Mouse (Mus musculus) hindbrain, embryonic 13.5 days (tissue): Measurements from ENCODE around the gene Ccdc13. TPM values are rescaled to one million over a fixed set of nuclear protein-coding genes. Genes with fewer than 3 reads are reported as not detected.

Experiments
- ATAC-seq: fragments of 200-750 bp; cut with Nextera tagmentation; 2 replicates; pipeline ENCODE4 v1.8.0; 2017; ENCODE audit warnings: moderate TSS enrichment; ENCODE audit not compliant: low FRiP score
- H3K27ac ChIP-seq: fragments of 300-500 bp; sonication (generic); 2 replicates; pipeline ENCODE4 v1.5.1; 2015; ENCODE audit warnings: inconsistent platforms, mild to moderate bottlenecking, moderate library complexity
- H3K27me3 ChIP-seq: fragments of 300-500 bp; sonication (generic); 2 replicates; pipeline ENCODE4 v1.6.1; 2015; ENCODE audit warnings: mild to moderate bottlenecking, inconsistent platforms
- H3K36me3 ChIP-seq: fragments of 300-500 bp; sonication (generic); 2 replicates; pipeline ENCODE4 v1.6.1; 2015; ENCODE audit warnings: mild to moderate bottlenecking, inconsistent platforms
- H3K4me1 ChIP-seq: fragments of 300-500 bp; sonication (generic); replicated peaks from 2 replicates; pipeline ENCODE4 v1.6.1; 2015; ENCODE audit warnings: inconsistent platforms
- H3K4me2 ChIP-seq: fragments of 300-500 bp; sonication (generic); 2 replicates; pipeline ENCODE4 v1.6.1; 2015; ENCODE audit warnings: inconsistent platforms, mild to moderate bottlenecking, moderate library complexity
- H3K4me3 ChIP-seq: fragments of 300-500 bp; sonication (generic); 2 replicates; pipeline ENCODE4 v1.5.1; 2015; ENCODE audit warnings: mild to moderate bottlenecking, inconsistent platforms
- H3K9ac ChIP-seq: fragments of 300-500 bp; sonication (generic); 2 replicates; pipeline ENCODE4 v1.6.1; 2015; ENCODE audit warnings: mild to moderate bottlenecking, inconsistent platforms
- H3K9me3 ChIP-seq: fragments of 300-500 bp; sonication (generic); 2 replicates; pipeline ENCODE4 v1.6.1; 2016; ENCODE audit warnings: inconsistent platforms
- WGBS: fragments of 180-500 bp; shearing (Covaris S2); methylation state at CpG from one replicate; pipeline ENCODE4 v1.1.7; 2015; 5-methylcytosine and 5-hydroxymethylcytosine counted together
- polyA plus RNA-seq: library from polyadenylated mRNA; unstranded; fragments of >200 nt; fragmentation: Nextera tagmentation; extraction: Ambion mirVana; gene quantifications from 2 replicates; pipeline ENCODE4 v1.2.1, GENCODE M21; 2015

Gene Ccdc13
- 3.2 and 3.7 TPM in 2 replicates for polyA plus RNA-seq

- H3K27ac ChIP-seq: no peak within 1 kb of the TSS
- H3K27me3 ChIP-seq: 0 out of 2 replicates have a peak, but pooled peaks cover 5% of the 10 kb centered on the region
- peaks cover 10% of the 10 kb centered on the region for H3K4me1 ChIP-seq
- H3K36me3 ChIP-seq: no peaks in the 10 kb centered on the region
- ATAC-seq: peak; percentile 90
- H3K9me3 ChIP-seq: no peaks in the 10 kb centered on the region; the same call in 1 of the 2 replicates
- H3K4me3 ChIP-seq: peak within 1 kb of the TSS; percentile 53
- peak within 1 kb of the TSS; percentile 72 for H3K9ac ChIP-seq
- peak within 1 kb of the TSS; percentile 65 for H3K4me2 ChIP-seq
- WGBS: 3% methylated on average over 61 of the region's 61 CpGs
Observed at GRCm38 (mm10) chr9:121838829-121839621, at the start of gene Ccdc13. Gene Ccdc13 (minus strand): TSS chr9:121839461.

GRCm38 (mm10) chr9:121882015-121882457, 42.8 kb upstream of the Ccdc13 start:
- 84% methylated on average over 7 of the region's 7 CpGs for WGBS
- H3K27ac ChIP-seq: no peak overlapping the region

GRCm38 (mm10) chr9:121881301-121881700, 42.0 kb upstream of the Ccdc13 start:
- H3K27me3 ChIP-seq: no peaks in the 10 kb centered on the region
- H3K9me3 ChIP-seq: no peaks in the 10 kb centered on the region
- no peaks in the 10 kb centered on the region for H3K36me3 ChIP-seq
- H3K27ac ChIP-seq: no peak overlapping the region
- no peak overlapping the region for H3K4me3 ChIP-seq
- H3K9ac ChIP-seq: no peak overlapping the region
- WGBS: 80% methylated on average over 6 of the region's 6 CpGs
- no peak for ATAC-seq
- 0 out of 2 replicates have a peak, but pooled peaks cover 3% of the 10 kb centered on the region for H3K4me1 ChIP-seq
- H3K4me2 ChIP-seq: 0 out of 2 replicates have a peak overlapping the region, but pooled peaks have one; percentile 16

More at GRCm38 (mm10) chr9:121882015-121882457, 42.8 kb upstream of the Ccdc13 start:
- H3K4me2 ChIP-seq: no peak overlapping the region
- no peak overlapping the region for H3K4me3 ChIP-seq
- H3K27me3 ChIP-seq: no peaks in the 10 kb centered on the region
- H3K36me3 ChIP-seq: no peaks in the 10 kb centered on the region
- H3K9ac ChIP-seq: no peak overlapping the region
- 0 out of 2 replicates have a peak, but pooled peaks cover 3% of the 10 kb centered on the region for H3K4me1 ChIP-seq
- no peak for ATAC-seq
- no peaks in the 10 kb centered on the region for H3K9me3 ChIP-seq

- 25% methylated on average over 14 of the region's 14 CpGs for WGBS
- 0 out of 2 replicates have a peak, but pooled peaks cover 3% of the 10 kb centered on the region for H3K4me1 ChIP-seq
- no peak overlapping the region for H3K4me3 ChIP-seq
- no peaks in the 10 kb centered on the region for H3K9me3 ChIP-seq
- no peak overlapping the region for H3K27ac ChIP-seq
- no peak overlapping the region for H3K9ac ChIP-seq
- 0 out of 2 replicates have a peak overlapping the region, but pooled peaks have one; percentile 16 for H3K4me2 ChIP-seq
- no peaks in the 10 kb centered on the region for H3K36me3 ChIP-seq
- no peaks in the 10 kb centered on the region for H3K27me3 ChIP-seq
- no peak for ATAC-seq
Observed at GRCm38 (mm10) chr9:121880840-121881239, 41.6 kb upstream of the Ccdc13 start.

GRCm38 (mm10) chr9:121877052-121877740, 37.9 kb upstream of the Ccdc13 start:
- 0 out of 2 replicates have a peak, but pooled peaks cover 3% of the 10 kb centered on the region for H3K4me1 ChIP-seq
- no peak for ATAC-seq
- no peak overlapping the region for H3K4me3 ChIP-seq
- peak overlapping the region; percentile 35; the same call in 1 of the 2 replicates for H3K9ac ChIP-seq
- H3K4me2 ChIP-seq: no peak overlapping the region
- no peaks in the 10 kb centered on the region for H3K36me3 ChIP-seq
- no peak overlapping the region for H3K27ac ChIP-seq
- no peaks in the 10 kb centered on the region for H3K9me3 ChIP-seq
- WGBS: 18% methylated on average over 3 of the region's 3 CpGs
- 0 out of 2 replicates have a peak, but pooled peaks cover 3% of the 10 kb centered on the region for H3K27me3 ChIP-seq

GRCm38 (mm10) chr9:121873578-121873977, 34.3 kb upstream of the Ccdc13 start:
- H3K4me1 ChIP-seq: peaks cover 16% of the 10 kb centered on the region
- no peak overlapping the region for H3K27ac ChIP-seq
- H3K27me3 ChIP-seq: 0 out of 2 replicates have a peak, but pooled peaks cover 3% of the 10 kb centered on the region
- no peaks in the 10 kb centered on the region for H3K9me3 ChIP-seq
- H3K4me2 ChIP-seq: no peak overlapping the region
- no peak for ATAC-seq
- H3K9ac ChIP-seq: no peak overlapping the region
- H3K4me3 ChIP-seq: no peak overlapping the region
- no peaks in the 10 kb centered on the region for H3K36me3 ChIP-seq

GRCm38 (mm10) chr9:121872062-121872683, 32.9 kb upstream of the Ccdc13 start:
- Histone ChIP-seq H3K9ac (no peak overlapping the region), H3K36me3 (no peaks in the 10 kb centered on the region), H3K4me2 (no peak overlapping the region), H3K27me3 (0 out of 2 replicates have a peak, but pooled peaks cover 3% of the 10 kb centered on the region), H3K9me3 (no peaks in the 10 kb centered on the region), H3K4me1 (peaks cover 16% of the 10 kb centered on the region), H3K27ac (no peak overlapping the region), H3K4me3 (no peak overlapping the region)
- ATAC-seq: no peak
- WGBS: 89% methylated on average over 2 of the region's 2 CpGs

GRCm38 (mm10) chr9:121869973-121870515, 30.8 kb upstream of the Ccdc13 start:
- Histone ChIP-seq H3K4me1 (peaks cover 22% of the 10 kb centered on the region), H3K4me3 (no peak overlapping the region), H3K36me3 (no peaks in the 10 kb centered on the region), H3K27me3 (0 out of 2 replicates have a peak, but pooled peaks cover 3% of the 10 kb centered on the region), H3K9me3 (no peaks in the 10 kb centered on the region), H3K27ac (peak overlapping the region; percentile 45; the same call in 1 of the 2 replicates), H3K9ac (no peak overlapping the region), H3K4me2 (no peak overlapping the region)
- 49% methylated on average over 4 of the region's 4 CpGs for WGBS
- ATAC-seq: no peak

GRCm38 (mm10) chr9:121869432-121869831, 30.2 kb upstream of the Ccdc13 start:
- Histone ChIP-seq H3K4me1 (peaks cover 22% of the 10 kb centered on the region), H3K9ac (no peak overlapping the region), H3K27me3 (0 out of 2 replicates have a peak, but pooled peaks cover 3% of the 10 kb centered on the region), H3K27ac (0 out of 2 replicates have a peak overlapping the region, but pooled peaks have one; percentile 45), H3K9me3 (no peaks in the 10 kb centered on the region), H3K4me3 (no peak overlapping the region), H3K4me2 (no peak overlapping the region), H3K36me3 (no peaks in the 10 kb centered on the region)
- ATAC-seq: no peak
- 87% methylated on average over 5 of the region's 5 CpGs for WGBS

- no peaks in the 10 kb centered on the region for H3K36me3 ChIP-seq
- H3K27me3 ChIP-seq: no peaks in the 10 kb centered on the region
- no peak overlapping the region for H3K27ac ChIP-seq
- H3K4me1 ChIP-seq: peaks cover 22% of the 10 kb centered on the region
- no peak overlapping the region for H3K4me2 ChIP-seq
- no peak for ATAC-seq
- no peaks in the 10 kb centered on the region for H3K9me3 ChIP-seq
- H3K9ac ChIP-seq: no peak overlapping the region
- 88% methylated on average over 6 of the region's 6 CpGs for WGBS
- no peak overlapping the region for H3K4me3 ChIP-seq
Observed at GRCm38 (mm10) chr9:121868236-121868635, 29.0 kb upstream of the Ccdc13 start.

- no peak overlapping the region for H3K4me2 ChIP-seq
- H3K27me3 ChIP-seq: no peaks in the 10 kb centered on the region
- 92% methylated on average over 6 of the region's 6 CpGs for WGBS
- no peaks in the 10 kb centered on the region for H3K9me3 ChIP-seq
- peaks cover 22% of the 10 kb centered on the region for H3K4me1 ChIP-seq
- no peak overlapping the region for H3K27ac ChIP-seq
- no peak overlapping the region for H3K9ac ChIP-seq
- no peaks in the 10 kb centered on the region for H3K36me3 ChIP-seq
- ATAC-seq: no peak
- H3K4me3 ChIP-seq: no peak overlapping the region
Observed at GRCm38 (mm10) chr9:121867632-121868031, 28.4 kb upstream of the Ccdc13 start.
